Mouse (Mus musculus): ENCODE measurements around the gene Zmiz1.

Gene Zmiz1

DNA sequence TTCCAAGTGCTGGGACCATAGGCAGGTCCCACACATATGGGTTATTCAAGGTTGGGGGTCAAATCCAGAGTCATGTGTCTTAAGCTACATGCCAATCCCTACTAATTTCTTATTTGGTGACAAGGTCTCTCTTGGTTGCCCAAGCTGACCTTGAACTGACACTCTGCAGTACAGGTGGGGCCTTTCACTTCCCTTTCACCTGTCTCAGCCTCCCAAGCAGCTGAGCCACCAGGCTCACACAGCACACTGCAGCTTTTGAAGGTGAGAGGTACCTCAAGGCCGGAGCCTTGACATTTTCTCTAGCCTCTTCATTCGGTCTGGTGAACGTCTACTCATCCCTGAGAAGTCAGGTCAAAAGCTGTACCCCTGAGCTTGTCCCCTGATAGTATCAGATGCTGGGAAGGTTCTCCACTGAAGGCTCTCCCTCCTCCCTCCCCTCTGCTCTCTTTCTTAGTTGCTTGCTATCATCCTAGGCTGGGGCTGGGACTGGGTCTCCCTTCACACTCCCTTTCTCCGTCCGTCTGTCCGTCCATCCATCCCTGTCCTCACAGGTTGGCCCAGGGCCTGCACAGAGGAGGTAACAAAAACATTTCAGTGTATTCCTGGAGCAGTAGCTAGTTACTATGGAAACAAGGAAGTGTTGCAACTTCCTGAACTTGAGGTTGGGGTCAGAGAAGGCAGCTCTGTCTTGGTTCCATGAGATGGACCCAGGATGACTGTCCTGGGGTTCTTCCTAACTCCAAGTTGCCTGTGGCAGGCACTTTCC, 13.3 kb downstream of the Zmiz1 start:
- no peak for DNase-seq (ENCODE audit: low read depth, low spot score)

GRCm38 (mm10) chr14:25472981-25473649, 14.1 kb downstream of the Zmiz1 start:
- peak; percentile 66 for DNase-seq (ENCODE audit: low read depth, low spot score)

- no peak for DNase-seq (ENCODE audit: low read depth, low spot score)
Observed at GRCm38 (mm10) chr14:25474017-25474416, 15.0 kb downstream of the Zmiz1 start.

DNA sequence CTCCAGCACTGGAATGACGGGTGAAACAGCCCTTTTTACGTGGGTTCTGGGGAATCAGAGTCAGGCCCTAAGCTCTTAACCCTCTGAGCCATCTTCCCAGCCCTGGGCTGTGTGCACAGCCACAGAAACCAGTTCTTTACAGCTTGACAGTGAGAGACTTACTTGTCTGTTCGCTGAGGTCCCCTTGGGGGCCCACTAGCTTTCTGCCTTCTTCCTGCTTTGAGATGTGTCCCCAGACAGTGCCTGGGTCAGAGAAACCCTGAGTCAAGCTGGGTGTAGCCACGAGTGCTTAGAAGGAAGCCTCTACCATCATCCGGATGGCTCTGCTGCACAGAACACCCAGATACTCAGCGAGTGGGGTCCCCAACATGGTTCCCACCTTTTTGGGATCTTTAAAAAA, 15.7 kb downstream of the Zmiz1 start:
- no peak for DNase-seq (ENCODE audit: low read depth, low spot score)

DNA sequence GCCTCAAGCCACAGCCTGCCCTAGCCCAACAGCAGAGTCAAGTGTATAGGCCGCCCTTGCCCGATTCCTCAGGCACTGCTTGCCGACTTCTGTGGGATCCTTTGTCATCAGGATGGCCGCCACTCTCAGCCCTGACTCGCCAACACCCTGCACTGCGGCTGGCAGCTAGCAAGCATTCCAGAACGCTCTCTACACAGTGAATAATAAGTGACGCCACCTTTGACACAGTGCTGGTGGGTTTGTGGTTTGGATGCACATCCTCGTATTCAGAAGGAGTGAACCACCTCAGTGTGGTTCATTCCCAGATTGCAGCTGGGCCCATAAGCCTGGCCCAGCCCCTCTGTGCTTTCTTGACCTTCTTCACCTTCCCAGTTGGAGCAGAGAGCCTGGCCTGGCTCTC, 17.1 kb downstream of the Zmiz1 start:
- DNase-seq (ENCODE audit: low read depth, low spot score), result peak; percentile 29

- DNase-seq (ENCODE audit: low read depth, low spot score), result no peak
Observed at GRCm38 (mm10) chr14:25476453-25476852, 17.5 kb downstream of the Zmiz1 start.

DNA sequence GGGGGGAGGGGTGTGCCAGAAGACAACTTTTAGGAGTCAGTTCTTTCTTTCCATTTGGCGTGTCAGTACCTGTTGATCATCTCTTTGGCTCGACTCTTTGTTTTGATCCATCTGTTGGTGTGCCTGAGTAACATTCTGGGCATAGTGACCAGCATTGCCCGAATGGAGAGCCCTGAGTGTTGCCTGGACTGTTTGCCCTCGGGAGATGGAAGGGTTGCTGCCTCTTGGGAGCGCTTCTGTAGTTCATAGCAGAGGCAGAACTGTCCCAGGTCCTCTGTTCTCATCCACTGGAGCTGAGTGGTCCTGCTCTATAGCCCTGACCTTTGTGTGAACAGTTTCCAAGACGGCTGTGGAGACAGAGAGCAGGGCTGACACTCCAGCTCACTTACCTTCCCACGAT, 18.3 kb downstream of the Zmiz1 start:
- DNase-seq (ENCODE audit: low read depth, low spot score), result no peak

DNA sequence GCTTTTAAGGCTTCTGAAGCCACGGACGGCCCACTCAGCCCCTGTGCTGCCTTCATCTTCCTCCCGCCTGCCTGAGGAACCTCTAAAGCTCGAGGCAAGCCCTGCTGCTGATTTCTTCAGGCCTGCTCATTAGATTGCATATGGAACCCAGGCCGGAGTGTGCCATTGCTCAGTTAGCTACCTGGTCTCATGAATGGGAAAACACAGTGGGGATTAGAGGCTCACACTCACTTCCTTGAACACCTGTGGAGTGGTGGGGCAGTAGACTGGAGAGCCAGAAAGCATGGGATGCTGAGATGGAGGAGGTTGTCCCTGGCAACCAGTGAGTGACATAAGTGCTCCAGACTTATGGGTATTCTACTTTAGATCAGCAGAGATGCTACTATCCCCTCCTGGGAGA, 19.3 kb downstream of the Zmiz1 start:
- DNase-seq (ENCODE audit: low read depth, low spot score), result no peak

DNA sequence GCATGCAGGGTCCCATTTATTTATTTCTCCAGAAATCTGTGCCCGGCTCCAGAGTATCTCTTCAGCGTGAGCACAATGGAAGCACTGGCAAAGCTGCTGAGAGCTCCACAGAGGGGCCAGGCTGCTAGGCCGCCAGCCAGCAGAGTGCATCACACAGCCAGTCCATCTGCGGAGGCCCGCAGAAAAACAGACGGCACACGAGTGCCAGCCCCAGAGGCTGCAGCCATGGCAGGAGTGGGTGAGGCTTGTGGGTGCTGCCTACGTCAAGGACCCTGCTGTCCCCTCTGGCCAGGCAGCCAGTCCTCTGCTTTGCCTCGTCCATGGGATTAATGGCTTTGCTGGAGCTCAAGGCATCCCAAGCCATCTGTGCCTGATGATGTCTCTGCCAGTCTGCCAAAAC, 19.8 kb downstream of the Zmiz1 start:
- DNase-seq (ENCODE audit: low read depth, low spot score), result no peak

- DNase-seq (ENCODE audit: low read depth, low spot score), result no peak
Observed at GRCm38 (mm10) chr14:25479841-25480252, 20.9 kb downstream of the Zmiz1 start.

DNA sequence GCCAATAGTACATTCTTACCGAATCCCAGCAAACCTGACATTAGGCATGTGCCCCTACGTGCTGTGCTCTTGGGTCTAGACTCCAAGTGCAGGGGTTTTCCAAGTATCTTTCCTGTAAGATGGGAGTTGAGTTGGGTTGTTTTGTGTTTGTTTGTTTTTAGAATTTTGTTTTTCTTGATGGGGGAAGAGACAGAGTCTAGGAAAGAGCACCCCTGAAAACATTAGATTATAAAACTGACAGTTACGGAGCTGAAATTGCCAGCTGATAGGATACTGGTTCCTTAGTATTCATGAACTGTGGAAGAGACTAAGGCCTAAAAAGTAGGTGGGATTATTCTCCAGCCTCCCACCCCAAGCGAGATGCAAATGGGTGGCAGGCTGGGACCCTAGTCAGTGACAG, 21.5 kb downstream of the Zmiz1 start:
- no peak for DNase-seq (ENCODE audit: low read depth, low spot score)

DNA sequence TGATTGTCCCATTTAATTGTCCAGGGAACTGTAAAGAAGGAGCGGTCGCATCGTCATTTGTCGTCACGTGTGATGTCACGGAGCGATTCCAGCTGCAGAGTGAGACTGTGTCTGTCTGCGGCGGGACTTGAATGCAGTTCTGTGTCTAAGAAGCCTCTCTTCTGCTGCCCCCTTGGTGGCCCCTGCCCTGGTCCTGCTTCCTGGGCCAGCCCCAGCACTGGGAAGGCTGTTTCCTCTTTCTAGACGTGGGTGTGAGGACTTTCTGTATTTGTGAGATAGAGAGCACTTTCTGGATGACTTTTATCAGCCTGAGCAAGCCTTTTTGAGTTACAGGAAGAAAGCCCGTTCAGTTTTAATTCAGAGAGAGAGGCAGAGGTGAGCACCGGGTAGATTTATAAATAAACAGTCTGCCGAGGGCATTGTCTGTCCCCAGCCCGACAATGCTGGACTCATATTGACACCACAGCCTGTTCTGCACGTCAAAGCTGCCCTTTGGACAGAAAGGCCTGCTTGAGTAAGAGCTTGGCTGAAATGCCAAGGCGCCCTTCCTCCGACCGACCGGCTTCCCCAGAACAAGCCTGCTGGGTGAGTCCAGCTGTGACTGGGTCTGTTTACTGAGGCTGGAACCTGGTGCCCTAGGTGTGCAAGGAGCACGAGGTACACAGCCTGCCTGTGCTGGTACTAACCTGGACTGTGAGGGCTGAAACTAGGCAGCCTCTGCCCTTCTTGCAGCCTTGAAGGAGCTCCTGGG, 22.1 kb downstream of the Zmiz1 start:
- no peak for DNase-seq (ENCODE audit: low read depth, low spot score)

GRCm38 (mm10) chr14:25481667-25482331, 22.8 kb downstream of the Zmiz1 start:
- no peak for DNase-seq (ENCODE audit: low read depth, low spot score)

- DNase-seq (ENCODE audit: low read depth, low spot score), result no peak
Observed at GRCm38 (mm10) chr14:25482404-25482803, 23.4 kb downstream of the Zmiz1 start.

GRCm38 (mm10) chr14:25483285-25483684, 24.3 kb downstream of the Zmiz1 start:
- DNase-seq (ENCODE audit: low read depth, low spot score), result no peak

DNA sequence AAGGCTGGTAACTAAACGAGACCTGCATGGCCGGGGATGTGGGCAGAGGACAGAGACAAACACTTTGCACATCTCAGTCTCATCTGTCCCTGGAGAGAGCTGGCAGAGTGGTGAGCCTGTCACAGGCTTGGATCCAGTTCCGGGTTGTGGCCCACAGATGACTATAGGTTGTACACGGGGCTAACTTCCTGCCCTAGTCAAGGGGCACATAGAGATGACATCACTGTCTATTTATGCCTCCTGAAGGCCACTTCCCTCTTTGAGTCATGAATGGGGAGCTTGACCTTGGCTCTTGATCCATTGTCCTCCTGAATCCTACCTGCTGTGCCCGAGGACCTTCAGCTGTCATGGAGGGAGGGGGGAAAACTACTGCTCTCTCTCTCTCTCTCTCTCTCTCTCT, 25.1 kb downstream of the Zmiz1 start:
- peak; percentile 71 for DNase-seq (ENCODE audit: low read depth, low spot score)

- no peak for DNase-seq (ENCODE audit: low read depth, low spot score)
Observed at GRCm38 (mm10) chr14:25486220-25486619, 27.2 kb downstream of the Zmiz1 start.

DNA sequence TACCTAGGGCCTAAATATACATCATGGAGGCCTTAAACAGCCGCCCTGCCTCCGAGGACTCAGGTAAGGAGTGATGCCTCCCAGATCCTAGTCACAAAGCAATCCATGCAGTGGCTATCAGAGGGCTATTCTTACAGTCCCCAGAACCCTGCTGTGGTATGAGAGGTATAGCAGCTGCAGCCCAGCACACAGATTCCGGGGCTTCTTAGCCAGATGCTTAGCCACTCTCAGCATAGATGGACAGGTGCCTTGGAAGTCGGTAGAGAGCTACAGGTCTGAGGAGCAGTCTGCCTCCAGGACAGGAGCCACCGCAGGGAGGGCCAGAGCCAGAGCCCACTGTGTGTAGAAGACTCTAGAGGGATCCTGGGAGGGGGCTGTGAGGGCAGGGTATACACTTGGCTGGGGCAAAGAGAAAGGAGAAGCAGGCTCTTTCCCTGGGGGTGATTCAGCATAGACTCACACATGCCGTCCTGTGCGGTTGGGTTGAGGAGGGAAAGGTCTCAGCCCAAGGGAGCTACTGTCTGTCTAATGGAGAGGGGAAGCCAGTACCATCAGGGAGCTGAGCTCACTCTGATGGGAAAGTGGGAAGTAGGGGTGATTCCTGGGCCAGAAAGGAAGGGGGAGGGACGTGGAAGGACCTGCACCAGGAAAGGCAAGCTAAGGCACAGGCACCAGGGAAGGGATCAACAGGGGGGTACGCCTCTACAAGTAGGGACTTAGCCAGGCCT, 27.9 kb downstream of the Zmiz1 start:
- no peak for DNase-seq (ENCODE audit: low read depth, low spot score)

DNA sequence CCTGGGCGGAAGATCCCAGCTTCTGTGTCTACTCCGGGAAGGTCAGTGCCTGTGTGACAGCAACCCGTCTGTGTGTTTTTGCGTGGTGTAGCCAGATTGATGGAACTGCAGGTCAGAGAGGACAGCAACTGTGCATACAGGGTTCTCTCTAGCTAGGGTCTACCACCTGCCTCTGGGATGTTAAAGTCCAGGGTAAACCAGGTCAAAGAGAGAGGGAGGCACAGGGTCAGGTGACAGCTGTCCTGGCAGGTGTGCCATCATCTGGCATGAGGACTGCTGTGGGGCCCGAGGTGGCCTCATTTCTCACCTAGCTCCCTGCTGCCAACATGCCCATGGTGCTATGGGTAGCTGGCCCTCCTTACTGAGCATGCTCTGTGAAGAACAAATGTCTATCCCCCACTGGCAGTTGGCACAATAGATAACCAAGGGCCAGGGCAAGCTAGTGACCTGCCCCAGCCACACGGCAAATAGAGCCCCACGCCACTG, 28.5 kb downstream of the Zmiz1 start:
- no peak for DNase-seq (ENCODE audit: low read depth, low spot score)

DNA sequence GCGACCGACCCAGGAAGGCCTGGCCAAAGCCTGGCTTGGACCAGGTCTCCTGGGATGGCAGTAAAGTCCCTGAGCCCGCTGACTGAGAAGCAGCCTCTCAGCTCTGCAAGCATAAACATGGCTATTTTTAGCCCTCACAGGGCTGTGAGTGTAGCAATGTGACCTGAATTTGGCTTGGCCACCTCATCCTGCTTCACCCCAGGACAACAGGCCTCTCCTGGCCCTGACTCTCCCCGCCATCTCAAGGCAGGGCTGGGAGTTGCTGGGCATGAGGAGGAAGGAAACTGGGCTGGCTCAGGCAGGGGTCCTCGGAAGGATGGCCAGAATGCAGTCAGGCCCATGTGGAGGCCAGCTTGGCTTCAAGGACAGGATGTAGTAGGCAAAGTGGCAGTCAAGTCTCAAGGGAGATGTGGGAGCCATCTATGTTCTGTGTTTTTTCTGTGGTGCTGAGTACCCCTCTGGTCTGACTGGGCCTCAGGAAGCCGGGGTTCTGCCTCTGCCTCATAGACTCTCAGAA, 29.2 kb downstream of the Zmiz1 start:
- no peak for DNase-seq (ENCODE audit: low read depth, low spot score)
